Mouse (Mus musculus): Measurements from ENCODE around the gene Fgfr1op.
A peak's percentile ranks its signal among the peaks of the same experiment; 100 is the strongest.
"Not testable (repeated sequence)": the region's sequence is repeated elsewhere in the genome, so short reads cannot be mapped to it uniquely, and the experiment has no call there.

The Fgfr1op gene

DNA sequence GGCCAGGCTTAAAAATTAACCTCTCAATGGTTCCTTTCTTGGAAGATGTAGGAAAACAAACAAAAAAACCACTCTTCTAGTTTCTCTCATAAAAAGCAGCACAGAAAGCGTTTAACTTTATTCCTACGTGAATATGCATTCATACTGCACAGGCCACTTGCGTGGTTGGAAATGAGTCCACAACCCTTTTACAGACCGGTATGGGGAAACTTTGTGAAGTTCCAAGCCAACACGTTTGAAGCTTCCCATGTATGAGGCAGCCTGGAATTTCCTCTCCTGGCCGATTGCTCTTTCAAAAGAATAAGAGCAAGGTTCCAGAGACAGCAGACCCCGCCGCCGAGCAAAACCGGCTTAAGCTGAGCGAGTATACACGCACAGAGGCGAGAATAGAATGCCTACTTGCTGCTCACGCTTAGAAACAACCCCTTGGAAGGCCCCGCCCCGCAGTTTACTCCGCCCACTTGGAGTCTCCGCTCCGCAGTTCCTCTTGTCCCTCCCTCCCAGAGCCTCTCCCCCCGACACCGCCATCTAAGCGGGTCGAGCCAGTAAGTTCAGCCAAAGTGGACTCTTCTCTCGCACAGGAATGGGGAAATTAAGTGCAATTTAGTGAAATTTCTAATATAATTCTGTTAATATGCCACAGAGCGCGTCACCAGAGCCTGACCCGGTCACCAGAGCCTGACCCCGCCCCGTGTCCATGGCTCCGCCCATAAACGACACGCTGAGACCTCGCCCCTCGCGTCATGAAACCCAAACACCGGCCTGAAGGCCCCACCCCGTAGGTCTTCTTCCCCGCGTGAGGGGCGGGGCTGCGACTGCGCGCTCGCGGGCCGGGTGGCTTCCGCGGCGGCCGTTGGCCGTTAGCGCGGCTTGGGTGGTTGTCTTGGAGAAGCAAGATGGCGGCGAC is at the start of gene Fgfr1op:
TSS of gene Fgfr1op (plus strand) at position 801 of the 907 bp plus-strand sequence.
- DNase-seq (ENCODE audit: low spot score) = peak; percentile 68

GRCm38 (mm10) chr17:8116378-8116777 is 48.9 kb upstream of the Fgfr1op start:
- DNase-seq (ENCODE audit: low spot score) = not testable (repeated sequence)

- DNase-seq (ENCODE audit: low spot score) = not testable (repeated sequence)
These were observed 48.4 kb upstream of the Fgfr1op start for GRCm38 (mm10) chr17:8116928-8117327.

GRCm38 (mm10) chr17:8122974-8123373 is 42.3 kb upstream of the Fgfr1op start:
- DNase-seq (ENCODE audit: low spot score) = not testable (repeated sequence)

DNA sequence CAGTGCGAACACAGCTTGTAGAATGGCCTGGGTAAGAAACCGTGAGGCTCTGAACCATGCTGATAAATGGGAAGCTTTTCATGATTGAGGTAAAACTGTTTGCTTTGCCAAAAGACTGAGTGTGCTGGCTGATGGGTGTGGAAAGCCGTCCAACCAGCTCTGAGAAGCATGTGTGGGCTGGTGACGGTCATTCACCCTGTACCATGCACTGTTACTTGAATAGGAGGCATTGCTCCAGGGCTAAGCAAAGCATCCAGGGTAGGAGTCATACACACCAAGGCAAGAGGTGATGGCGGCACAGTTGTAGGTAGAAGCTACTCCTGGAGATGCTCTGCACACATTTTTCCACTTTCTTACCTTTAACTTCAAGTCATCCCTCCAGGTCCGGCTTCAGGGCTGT is 40.7 kb upstream of the Fgfr1op start:
- not testable (repeated sequence) for DNase-seq (ENCODE audit: low spot score)

- DNase-seq (ENCODE audit: low spot score) = not testable (repeated sequence)
These were observed 36.8 kb upstream of the Fgfr1op start for GRCm38 (mm10) chr17:8128326-8128993.

GRCm38 (mm10) chr17:8129578-8129977 is 35.7 kb upstream of the Fgfr1op start:
- not testable (repeated sequence) for DNase-seq (ENCODE audit: low spot score)

GRCm38 (mm10) chr17:8130849-8131248 is 34.5 kb upstream of the Fgfr1op start:
- DNase-seq (ENCODE audit: low spot score) = not testable (repeated sequence)

- DNase-seq (ENCODE audit: low spot score) = not testable (repeated sequence)
These were observed 27.2 kb upstream of the Fgfr1op start for GRCm38 (mm10) chr17:8138116-8138515.

- DNase-seq (ENCODE audit: low spot score) = not testable (repeated sequence)
These were observed 25.1 kb upstream of the Fgfr1op start for GRCm38 (mm10) chr17:8140210-8140609.

DNA sequence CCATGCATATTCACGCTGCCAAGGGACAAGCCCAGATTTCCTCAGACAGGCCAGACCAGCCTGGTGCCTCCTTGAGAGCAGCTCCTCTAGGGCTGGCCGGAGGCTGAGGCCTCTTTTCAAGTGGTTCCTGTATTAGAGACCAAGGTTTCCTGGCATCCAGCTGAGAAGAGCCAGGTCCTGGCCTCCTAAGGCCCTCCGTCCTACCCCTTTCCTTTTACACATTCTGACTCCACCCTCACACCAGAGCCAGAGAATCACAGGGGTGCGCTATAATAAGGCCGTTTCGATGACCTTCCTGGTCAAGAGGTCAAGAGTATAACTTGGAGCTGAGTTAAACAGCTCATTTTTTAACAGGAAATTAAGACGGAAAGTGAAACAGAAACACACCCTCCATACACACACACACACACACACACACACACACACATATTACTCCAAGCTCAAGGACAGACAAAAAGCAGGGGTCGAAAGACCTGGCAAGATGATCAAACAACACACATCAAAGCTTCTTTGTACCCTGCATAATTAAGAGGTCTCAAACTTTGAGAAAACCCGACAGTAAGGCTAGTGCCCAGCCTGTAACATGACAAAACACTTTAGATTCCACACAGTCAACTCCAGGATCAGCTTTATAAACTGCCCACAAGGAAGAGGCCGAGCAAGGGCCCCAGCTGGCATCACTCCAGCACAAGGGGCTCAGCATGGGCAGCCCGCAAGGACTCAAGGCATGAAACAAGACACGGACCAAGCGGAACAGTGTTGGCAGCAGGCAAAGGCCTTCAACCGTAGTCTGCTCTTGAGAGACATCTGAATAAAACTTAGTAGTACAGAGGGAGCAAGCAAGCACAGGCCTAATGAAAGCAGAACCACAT is 21.3 kb upstream of the Fgfr1op start:
- not testable (repeated sequence) for DNase-seq (ENCODE audit: low spot score)

DNA sequence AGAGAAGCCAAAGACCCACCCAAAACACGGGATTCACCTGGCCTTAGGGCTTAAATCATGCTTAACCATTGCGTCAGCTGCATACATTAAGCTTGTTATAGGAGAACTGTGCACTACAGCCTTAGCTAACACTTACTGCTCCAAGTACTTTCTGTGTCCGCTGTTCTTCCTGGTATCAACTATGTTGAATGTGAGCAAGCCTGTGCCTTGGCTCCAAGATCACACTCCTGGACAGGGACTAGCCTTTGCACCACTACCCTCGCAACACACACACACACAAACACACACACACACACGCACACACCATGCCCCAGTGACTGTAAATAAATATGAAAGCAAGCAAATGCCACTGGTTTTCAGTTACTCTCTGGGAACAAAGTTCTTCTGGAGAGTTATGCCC is 18.4 kb upstream of the Fgfr1op start:
- not testable (repeated sequence) for DNase-seq (ENCODE audit: low spot score)

DNA sequence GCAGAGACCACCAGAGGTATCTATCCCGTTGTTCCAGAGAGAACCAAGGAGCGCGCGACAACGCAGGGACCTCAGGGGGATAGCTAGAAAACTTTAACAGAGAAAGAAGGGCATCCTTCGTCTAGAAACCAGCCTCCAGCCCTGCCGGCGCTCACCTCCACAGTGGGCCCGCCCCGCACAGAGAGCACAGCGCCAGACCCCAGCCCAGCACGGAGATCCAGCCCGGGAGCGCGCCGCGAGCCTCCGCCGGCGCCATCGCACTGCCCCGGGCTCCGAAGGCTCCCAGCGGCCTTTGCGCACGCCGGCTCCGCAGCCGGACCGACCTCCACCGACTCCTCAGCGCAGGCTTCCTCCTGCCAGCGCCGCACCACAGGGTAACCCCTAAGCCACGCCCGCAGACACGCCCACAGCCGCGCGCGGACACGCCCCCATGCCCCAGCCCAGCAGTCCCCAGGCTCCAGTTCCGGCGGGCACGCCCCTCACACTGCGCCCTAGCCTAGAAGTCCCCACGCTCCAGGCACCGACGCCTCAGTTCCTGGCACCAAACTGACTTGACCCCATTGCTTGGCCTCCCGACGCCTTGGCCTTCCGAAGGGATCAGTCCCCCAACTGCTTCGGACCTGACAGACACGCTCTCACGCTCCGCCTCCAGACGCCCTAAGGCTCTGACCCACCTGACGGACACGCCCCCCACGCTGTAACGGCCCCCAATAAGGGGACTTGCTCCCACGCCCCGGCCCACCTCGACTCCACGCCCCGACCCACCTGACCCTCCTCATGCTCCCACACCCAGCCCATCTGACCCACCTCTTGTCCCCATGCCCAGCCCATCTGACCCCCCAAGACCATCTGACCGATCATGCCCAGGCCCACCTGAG is 17.6 kb upstream of the Fgfr1op start, which contains the start of the genes Gm49673 and Rnaset2a:
TSS of gene Gm49673 (minus strand) at position 350 of the 878 bp plus-strand sequence.
TSS of gene Rnaset2a (minus strand) at position 659 of the 878 bp plus-strand sequence.
- peak; percentile 52 for DNase-seq (ENCODE audit: low spot score)

DNA sequence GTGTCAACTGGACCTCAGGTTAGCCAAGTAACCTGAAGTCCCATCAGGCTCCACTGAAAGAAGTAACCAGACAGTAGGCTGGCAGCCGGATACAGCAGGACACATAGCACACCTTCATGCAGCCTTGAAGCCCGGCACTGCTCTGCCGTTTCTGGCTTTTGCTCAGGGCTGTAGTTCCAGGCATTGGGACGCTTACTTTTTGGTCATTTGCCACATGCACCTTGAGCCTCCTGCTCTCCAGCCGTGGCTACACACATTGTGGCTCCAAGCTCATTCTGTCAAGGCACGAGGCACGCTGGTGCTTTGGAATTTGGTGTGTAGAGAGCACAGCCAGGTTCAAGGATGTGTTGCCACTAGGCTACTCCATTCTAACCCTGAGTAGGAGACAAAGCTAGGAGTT is 10.3 kb upstream of the Fgfr1op start:
- DNase-seq (ENCODE audit: low spot score) = not testable (repeated sequence)

DNA sequence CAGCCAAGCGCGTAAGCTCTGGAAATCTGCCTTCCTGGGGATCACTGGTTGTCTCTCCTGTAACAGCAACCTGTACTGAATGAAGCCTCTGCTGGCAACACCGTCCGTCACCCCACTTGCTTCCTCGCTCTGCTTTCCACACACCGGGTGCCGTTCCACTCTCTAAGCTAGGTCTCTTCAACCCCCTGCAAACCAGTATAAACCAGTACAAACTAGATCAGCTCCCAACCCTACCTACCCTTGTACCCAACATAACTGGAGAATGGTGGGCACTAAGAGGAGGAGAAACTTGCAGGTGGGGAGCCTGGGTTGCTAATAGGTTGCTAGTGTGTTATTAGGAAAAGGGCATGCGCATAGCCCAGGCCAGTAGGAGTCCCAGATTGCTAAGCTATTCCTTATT is 9.3 kb upstream of the Fgfr1op start:
- DNase-seq (ENCODE audit: low spot score) = not testable (repeated sequence)

DNA sequence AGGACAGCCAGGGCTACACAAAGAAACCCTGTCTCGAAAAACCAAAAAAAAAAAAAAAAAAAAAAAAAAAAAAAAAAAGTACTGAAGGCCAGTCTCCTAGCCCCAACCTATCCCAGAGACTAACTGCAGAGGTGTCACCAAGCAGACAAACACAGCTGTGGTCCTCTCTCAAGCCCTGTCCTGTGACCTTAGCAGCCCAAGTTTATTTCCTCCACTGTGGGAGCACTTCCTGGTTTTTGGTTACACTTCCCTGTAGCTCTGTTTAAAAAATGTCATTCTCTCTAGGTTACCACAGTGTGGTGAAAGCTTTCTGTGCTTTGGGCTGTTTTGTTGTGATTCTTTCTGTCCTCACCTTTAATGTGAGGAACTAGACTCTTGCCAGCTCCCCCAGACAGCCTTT is 6.7 kb upstream of the Fgfr1op start:
- DNase-seq (ENCODE audit: low spot score) = not testable (repeated sequence)

- peak; percentile 31 for DNase-seq (ENCODE audit: low spot score)
These were observed 4.3 kb upstream of the Fgfr1op start for GRCm38 (mm10) chr17:8160969-8161368.

GRCm38 (mm10) chr17:8165608-8165945 is 276 bp downstream of the Fgfr1op start:
- DNase-seq (ENCODE audit: low spot score) = peak; percentile 48

GRCm38 (mm10) chr17:8165977-8166376 is 676 bp downstream of the Fgfr1op start:
- not testable (repeated sequence) for DNase-seq (ENCODE audit: low spot score)

DNA sequence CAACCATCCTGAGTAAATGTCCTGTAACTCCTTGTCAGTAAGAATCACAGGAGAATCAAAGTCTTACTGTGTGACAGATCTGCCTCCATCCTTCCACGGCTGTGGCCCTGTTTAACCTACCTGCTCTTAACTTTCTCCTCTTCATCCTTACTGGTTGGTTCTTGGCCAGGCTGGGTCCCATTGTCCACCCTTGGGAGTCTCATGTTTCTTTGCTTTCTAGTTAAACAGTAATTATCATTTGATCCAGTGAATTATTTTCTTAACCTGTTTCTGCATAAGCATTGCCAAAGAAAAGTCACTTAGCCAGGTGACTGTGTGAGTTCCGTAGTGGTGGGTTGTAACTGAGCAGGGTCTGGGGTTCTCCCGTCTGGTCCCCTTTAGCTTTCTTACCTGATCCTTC is 1.2 kb downstream of the Fgfr1op start:
- not testable (repeated sequence) for DNase-seq (ENCODE audit: low spot score)

DNA sequence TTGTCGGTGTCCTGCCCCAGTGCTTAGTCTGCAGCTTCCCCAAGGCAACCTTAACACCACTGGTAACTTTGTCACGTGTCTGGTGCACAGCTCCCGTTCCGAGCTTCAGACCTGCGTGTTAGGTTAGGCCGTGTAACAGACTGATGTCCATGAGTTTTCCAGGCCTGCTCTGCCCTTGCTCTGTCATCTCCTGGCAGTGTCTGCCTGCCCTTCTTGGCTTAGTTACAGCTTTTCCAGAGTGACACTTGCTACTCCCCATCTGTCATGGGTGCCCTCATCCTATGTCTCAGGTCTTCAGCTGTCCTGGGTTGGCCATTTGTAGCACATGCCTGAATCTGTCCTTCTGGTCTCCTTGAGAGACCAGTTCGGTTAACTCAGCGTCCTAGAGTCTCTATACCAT is 2.1 kb downstream of the Fgfr1op start:
- not testable (repeated sequence) for DNase-seq (ENCODE audit: low spot score)
